Mouse (Mus musculus): ENCODE measurements at regions not wholly inside any gene's neighbourhood (a gene's known extent, or its start where the extent isn't known, plus 50 kb on each side); places are given as distances from the start of the nearest gene placed in this dataset.

DNA sequence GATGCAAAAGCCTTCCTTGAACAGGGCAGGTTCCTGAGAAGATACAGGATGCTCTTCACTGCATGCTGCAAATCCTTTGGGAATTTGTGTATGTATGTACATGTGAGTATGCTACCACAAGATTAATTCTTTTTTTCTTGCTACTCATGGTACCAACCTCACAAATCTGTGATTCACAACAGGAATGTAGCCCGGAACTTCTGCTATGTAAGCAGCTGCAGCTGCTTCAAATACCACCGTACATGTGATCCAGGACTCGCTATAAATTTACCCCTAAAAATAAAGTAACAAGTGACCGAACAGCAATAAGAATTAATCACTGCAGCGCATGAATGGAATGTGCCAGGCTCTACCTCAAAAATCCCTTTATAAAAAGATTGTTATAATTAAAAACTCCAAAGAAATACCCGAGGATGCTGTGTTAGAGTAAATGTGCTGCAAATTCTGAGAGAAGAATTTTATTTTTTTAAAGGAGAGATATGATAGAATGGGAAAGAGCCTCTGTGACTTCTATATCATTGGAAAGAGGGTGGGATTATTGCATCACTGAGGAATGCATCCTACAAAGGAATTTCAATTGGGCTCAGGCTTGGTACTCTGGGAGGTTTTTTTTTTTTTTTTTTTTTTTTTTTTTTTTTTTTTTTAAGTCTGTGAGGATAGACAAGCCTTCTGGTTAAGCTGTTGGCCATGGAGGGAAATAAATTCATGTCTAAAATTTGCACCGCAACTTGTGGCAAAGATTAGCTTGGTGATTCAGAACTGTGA lies 201.2 kb downstream of the Klf5 start:
- no peak for TF ChIP-seq POLR2A (IDR thresholded peaks at IDR 0.05; ENCODE audit: control insufficient read depth, low read depth, low read length)
- no peak for TF ChIP-seq CTCF (IDR thresholded peaks at IDR 0.05; ENCODE audit: control insufficient read depth, insufficient read depth, insufficient replicate concordance, low read depth, low read length)
